Mouse (Mus musculus) myocyte (in vitro differentiated cells): ENCODE data around the gene Wbp11.

Experiments
- CEBPB ChIP-seq: IDR thresholded peaks from 2 replicates; pipeline ENCODE4 v1.6.1; 2011; ENCODE audit warnings: mild to moderate bottlenecking, moderate library complexity; ENCODE audit not compliant: poor library complexity, insufficient read depth, severe bottlenecking
- E2F4 ChIP-seq: IDR thresholded peaks from one replicate; pipeline ENCODE4 v1.6.1; 2011; ENCODE audit warnings: mild to moderate bottlenecking, control low read depth, moderate library complexity; ENCODE audit not compliant: insufficient read depth
- MYOD1 ChIP-seq, 3 experiments: IDR thresholded peaks; one replicate each; pipeline ENCODE4 v1.6.1; 2011; ENCODE audit warnings: control low read depth in 2 of 3, low read depth in 2 of 3, mild to moderate bottlenecking in 2 of 3, moderate library complexity in 1 of 3; ENCODE audit not compliant: insufficient read length in 2 of 3, control insufficient read depth in 1 of 3
- MYOG ChIP-seq, 3 experiments: IDR thresholded peaks; one replicate each; pipeline ENCODE4 v1.6.1; 2011; ENCODE audit warnings: control low read depth in 2 of 3, low read depth in 2 of 3, mild to moderate bottlenecking in 2 of 3; ENCODE audit not compliant: insufficient read length in 2 of 3, control insufficient read depth in 1 of 3, insufficient read depth in 1 of 3
- POLR2A ChIP-seq: IDR thresholded peaks from one replicate; pipeline ENCODE4 v1.6.1; 2011; ENCODE audit warnings: low read depth, mild to moderate bottlenecking, control low read depth, moderate library complexity; ENCODE audit not compliant: insufficient read length
- POLR2AphosphoS2 ChIP-seq: IDR thresholded peaks from one replicate; pipeline ENCODE4 v1.6.1; 2011; ENCODE audit warnings: low read depth, control low read depth; ENCODE audit not compliant: insufficient read length
- TCF12 ChIP-seq: IDR thresholded peaks from one replicate; pipeline ENCODE4 v1.6.1; 2011; ENCODE audit warnings: mild to moderate bottlenecking, control low read depth; ENCODE audit not compliant: poor library complexity, insufficient read depth, severe bottlenecking
- TCF3 ChIP-seq: IDR thresholded peaks from one replicate; pipeline ENCODE4 v1.6.1; 2011; ENCODE audit warnings: low read depth, control low read depth; ENCODE audit not compliant: insufficient read length
- USF1 ChIP-seq: IDR thresholded peaks from one replicate; pipeline ENCODE4 v1.6.1; 2011; ENCODE audit warnings: low read depth, mild to moderate bottlenecking, control low read depth, moderate library complexity

- TF ChIP-seq POLR2A, result no peak
- no peak for TF ChIP-seq POLR2AphosphoS2
- TF ChIP-seq MYOG (IDR thresholded peaks at IDR 0.05; ENCODE audit: control insufficient read depth in 1 of 3, insufficient read depth in 1 of 3, insufficient read length in 2 of 3, low read depth in 2 of 3), result no peak
- no peak for TF ChIP-seq USF1
- TF ChIP-seq MYOD1 (IDR thresholded peaks at IDR 0.05; ENCODE audit: control insufficient read depth in 1 of 3, insufficient read length in 2 of 3, low read depth in 2 of 3), result no peak
- TF ChIP-seq E2F4, result no peak
- TF ChIP-seq TCF3, result no peak
- no peak for TF ChIP-seq CEBPB
- TF ChIP-seq TCF12, result no peak
Measured at GRCm38 (mm10) chr6:136868921-136869320, 40.9 kb upstream of the Wbp11 start.
